Mouse (Mus musculus) forebrain, embryonic 12.5 days (tissue): ENCODE results near the gene Zfp882. TPM values are rescaled to one million over a fixed set of nuclear protein-coding genes. Genes with fewer than 3 reads are reported as not detected.
"Not testable (repeated sequence)": the region's sequence is repeated elsewhere in the genome, so short reads cannot be mapped to it uniquely, and the experiment has no call there.

Experiments used
- ATAC-seq: fragments of 200-750 bp; cut with Nextera tagmentation; 2 replicates; pipeline ENCODE4 v1.8.0; 2017; ENCODE audit warnings: moderate TSS enrichment; ENCODE audit not compliant: low FRiP score
- H3K27ac ChIP-seq: fragments of 300-500 bp; sonication (generic); 2 replicates; pipeline ENCODE4 v1.5.1; 2016; ENCODE audit warnings: mild to moderate bottlenecking
- H3K27me3 ChIP-seq: fragments of 300-500 bp; sonication (generic); 2 replicates; pipeline ENCODE4 v1.6.1; 2016; ENCODE audit warnings: mild to moderate bottlenecking
- H3K36me3 ChIP-seq: fragments of 300-500 bp; sonication (generic); replicated peaks from 2 replicates; pipeline ENCODE4 v1.6.1; 2016; ENCODE audit warnings: mild to moderate bottlenecking
- H3K4me1 ChIP-seq: fragments of 300-500 bp; sonication (generic); 2 replicates; pipeline ENCODE4 v1.6.1; 2016
- H3K4me2 ChIP-seq: fragments of 300-500 bp; sonication (generic); 2 replicates; pipeline ENCODE4 v1.6.1; 2016; ENCODE audit warnings: mild to moderate bottlenecking, moderate library complexity
- H3K4me3 ChIP-seq: fragments of 300-500 bp; sonication (generic); replicated peaks from 2 replicates; pipeline ENCODE4 v1.5.1; 2016; ENCODE audit warnings: mild to moderate bottlenecking
- H3K9ac ChIP-seq: fragments of 300-500 bp; sonication (generic); 2 replicates; pipeline ENCODE4 v1.6.1; 2016; ENCODE audit warnings: mild to moderate bottlenecking
- H3K9me3 ChIP-seq: fragments of 300-500 bp; sonication (generic); 2 replicates; pipeline ENCODE4 v1.6.1; 2016
- WGBS: fragments of 180-500 bp; shearing (Covaris S2); methylation state at CpG from one replicate; pipeline ENCODE4 v1.1.7; 2016; 5-methylcytosine and 5-hydroxymethylcytosine counted together
- polyA plus RNA-seq: library from polyadenylated mRNA; unstranded; fragments of >200 nt; fragmentation: Nextera tagmentation; extraction: Ambion mirVana; gene quantifications from 2 replicates; pipeline ENCODE4 v1.2.1, GENCODE M21; 2016

Gene Zfp882
- 13.0 and 15.0 TPM in 2 replicates for polyA plus RNA-seq

DNA sequence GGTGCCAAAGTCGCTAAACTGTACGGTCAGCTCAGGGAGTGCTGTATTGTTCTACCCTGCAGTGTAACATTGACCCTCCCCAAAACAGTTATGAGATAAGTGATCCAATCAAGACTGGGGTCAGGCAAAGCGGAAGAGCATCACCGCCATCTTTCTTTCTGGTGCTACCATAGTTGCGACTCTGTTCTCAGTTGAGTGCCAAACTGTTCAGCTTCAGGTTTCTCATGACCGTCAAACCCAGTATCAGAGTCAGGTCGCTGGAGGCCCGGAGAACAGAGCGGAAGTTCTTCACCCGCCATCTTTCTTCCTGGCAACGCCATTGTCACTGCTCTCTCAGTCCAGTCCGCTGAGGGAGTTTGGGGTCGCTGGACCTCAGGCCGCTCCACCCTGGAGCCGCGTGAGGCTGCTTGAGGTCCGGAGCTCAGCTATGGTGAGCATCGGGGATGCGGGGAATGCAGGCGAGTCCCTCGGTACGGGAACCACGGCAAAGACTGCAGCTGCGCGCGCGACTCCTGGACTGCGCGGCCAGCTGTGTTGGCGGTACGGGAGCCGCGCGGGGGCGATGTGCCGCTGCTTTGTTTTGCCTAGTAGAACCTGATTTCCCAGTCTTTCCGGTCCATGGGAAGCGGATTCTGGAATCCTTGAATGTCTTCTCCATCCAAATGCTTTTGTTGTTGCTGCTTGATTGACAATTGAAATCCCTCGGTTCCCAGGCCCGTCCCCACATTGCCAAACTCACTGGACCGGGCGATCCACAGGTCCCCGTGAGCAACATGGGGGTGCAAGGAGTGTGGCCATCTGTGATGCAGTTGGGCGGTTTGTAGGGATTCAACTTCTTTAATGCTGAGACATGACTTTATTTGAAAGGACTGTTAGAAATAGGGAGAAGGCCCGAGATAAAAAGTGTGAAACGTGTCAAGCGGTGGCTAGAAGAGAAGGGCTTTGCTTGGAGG, at the start of gene Zfp882, which contains the start of gene Zfp617:
Gene Zfp882 (plus strand): TSS at position 300 of the 953 bp plus-strand sequence.
Gene Zfp617 (plus strand): TSS at position 327 of the 953 bp plus-strand sequence.
- H3K4me3 ChIP-seq = peak within 1 kb of the TSS; percentile 62
- peak within 1 kb of the TSS; percentile 75 for H3K9ac ChIP-seq
- H3K4me2 ChIP-seq = peak within 1 kb of the TSS; percentile 58
- peaks cover 2% of the 10 kb centered on the region; the same call in 1 of the 2 replicates for H3K4me1 ChIP-seq
- H3K27ac ChIP-seq = peak within 1 kb of the TSS; percentile 97
- H3K9me3 ChIP-seq = no peaks in the 10 kb centered on the region
- peaks cover 3% of the 10 kb centered on the region for H3K36me3 ChIP-seq
- H3K27me3 ChIP-seq = 0 out of 2 replicates have a peak, but pooled peaks cover 5% of the 10 kb centered on the region
- peak; percentile 94 for ATAC-seq
- 5% methylated on average over 47 of the region's 47 CpGs for WGBS

DNA sequence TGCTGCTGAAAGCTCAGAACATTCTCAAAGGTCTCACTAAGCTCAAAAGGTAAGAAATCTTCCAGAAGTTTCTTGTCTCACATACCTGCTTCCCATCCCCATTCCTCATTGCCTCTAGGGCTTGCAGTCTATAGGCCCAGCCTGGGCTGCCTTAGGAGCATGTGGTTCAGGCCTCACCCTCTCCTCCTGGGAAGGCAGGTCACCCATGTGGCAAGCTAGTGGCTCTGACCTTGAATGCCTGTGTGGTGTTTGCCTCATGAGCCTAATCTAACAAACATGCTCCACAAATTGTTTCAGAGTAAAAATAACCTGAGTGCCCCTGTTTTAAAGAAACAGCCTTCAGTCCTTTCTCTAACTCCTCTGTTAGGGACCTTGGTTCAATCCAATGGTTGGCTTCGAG, 46.9 kb upstream of the Zfp882 start:
- H3K27me3 ChIP-seq, ATAC-seq, H3K9ac ChIP-seq, H3K27ac ChIP-seq, H3K9me3 ChIP-seq, H3K36me3 ChIP-seq, H3K4me1 ChIP-seq, H3K4me2 ChIP-seq, H3K4me3 ChIP-seq: not testable (repeated sequence)
- WGBS = 83% methylated on average over 1 of the region's 1 CpGs

DNA sequence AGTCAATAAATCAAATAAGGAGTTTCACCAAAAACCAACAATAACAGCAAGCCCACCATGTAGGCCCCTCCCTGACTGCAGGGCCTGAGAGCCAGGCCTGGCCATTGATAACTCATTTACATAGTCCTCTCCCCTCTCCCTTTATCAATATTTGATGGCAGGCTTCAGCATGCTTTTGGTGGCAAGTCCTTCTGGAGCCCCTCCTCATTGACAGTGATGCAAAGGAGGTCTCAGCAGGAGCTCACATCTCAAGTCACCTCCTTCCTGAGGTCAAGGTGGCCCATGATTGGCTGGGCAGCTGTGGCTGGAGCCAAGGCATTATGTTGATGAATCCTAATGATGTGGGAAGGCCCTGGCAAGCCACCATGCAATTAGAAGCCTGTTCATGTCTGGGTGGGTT, 46.4 kb upstream of the Zfp882 start:
- not testable (repeated sequence) for H3K27me3 ChIP-seq, H3K9ac ChIP-seq, H3K27ac ChIP-seq, H3K4me1 ChIP-seq, H3K4me3 ChIP-seq, H3K36me3 ChIP-seq, H3K4me2 ChIP-seq, H3K9me3 ChIP-seq, ATAC-seq

DNA sequence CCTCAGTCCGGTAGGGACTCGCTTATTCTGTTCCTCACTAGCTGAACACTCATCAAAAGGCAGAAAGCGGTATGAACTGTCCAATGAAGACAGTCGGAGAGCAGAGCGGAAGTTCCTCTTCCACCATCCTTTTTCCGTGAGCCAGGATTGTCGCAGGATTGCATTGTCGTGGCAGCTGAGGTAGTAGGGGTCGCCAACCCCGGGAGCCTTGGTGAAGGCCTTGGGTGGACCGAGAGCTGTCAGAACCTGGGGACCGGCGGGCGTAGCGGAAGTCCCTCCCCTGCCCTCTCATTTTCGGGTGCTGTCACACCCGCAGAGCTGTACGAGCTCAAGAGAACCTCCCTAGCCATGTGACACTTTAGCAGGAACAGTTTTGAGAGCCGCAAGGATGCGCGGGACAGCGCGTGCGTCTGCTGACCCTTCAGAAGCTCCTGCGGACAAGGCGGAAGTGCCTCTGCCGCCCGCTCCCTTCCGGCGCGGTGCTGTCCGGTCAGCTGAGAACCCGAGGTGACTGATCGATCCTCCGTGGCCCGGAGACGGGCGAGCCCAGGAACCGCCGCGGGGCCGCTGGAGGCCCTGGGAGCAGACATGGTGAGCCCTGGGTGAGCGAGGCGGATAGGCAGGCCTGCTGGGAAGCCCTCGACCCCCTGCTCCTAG, 26.7 kb upstream of the Zfp882 start, which contains the start of gene Zfp709:
Gene Zfp709 (plus strand): TSS at position 402 of the 657 bp plus-strand sequence.
- peak; percentile 88 for ATAC-seq
- H3K27me3 ChIP-seq = no peaks in the 10 kb centered on the region
- H3K4me1 ChIP-seq = peaks cover 6% of the 10 kb centered on the region; the same call in 1 of the 2 replicates
- peak within 1 kb of the TSS; percentile 82 for H3K4me2 ChIP-seq
- peak within 1 kb of the TSS; percentile 73 for H3K4me3 ChIP-seq
- peak within 1 kb of the TSS; percentile 78 for H3K9ac ChIP-seq
- 6% methylated on average over 45 of the region's 45 CpGs for WGBS
- peak within 1 kb of the TSS; percentile 78 for H3K27ac ChIP-seq
- H3K9me3 ChIP-seq = peaks cover 15% of the 10 kb centered on the region
- H3K36me3 ChIP-seq = peaks cover 18% of the 10 kb centered on the region

GRCm38 (mm10) chr8:71900666-71901065, 7.7 kb upstream of the Zfp882 start:
- H3K36me3 ChIP-seq, ATAC-seq, H3K9ac ChIP-seq, H3K9me3 ChIP-seq, H3K4me1 ChIP-seq, H3K27me3 ChIP-seq, H3K27ac ChIP-seq, H3K4me2 ChIP-seq, H3K4me3 ChIP-seq: not testable (repeated sequence)
- WGBS = 40% methylated on average over 11 of the region's 11 CpGs

DNA sequence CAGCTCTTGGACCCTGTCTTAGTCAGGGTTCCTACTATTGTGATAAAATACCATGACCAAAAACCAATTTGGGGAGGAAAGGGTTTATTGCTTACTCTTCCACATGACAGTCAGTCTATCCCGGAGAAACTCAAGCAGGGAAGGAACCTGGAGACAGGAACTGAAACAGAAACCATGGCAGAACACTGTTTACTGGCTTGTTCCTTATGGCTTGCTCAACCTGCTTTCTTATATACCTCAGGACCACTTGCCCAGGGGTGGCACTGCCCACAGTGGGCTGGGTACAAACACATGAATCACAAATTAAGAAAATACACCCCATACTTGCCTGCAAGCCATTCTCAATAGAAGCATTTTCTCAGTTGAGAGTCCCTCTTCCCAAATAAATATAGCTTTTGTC, 5.3 kb upstream of the Zfp882 start:
- not testable (repeated sequence) for H3K4me1 ChIP-seq, ATAC-seq, H3K9me3 ChIP-seq, H3K36me3 ChIP-seq, H3K27ac ChIP-seq, H3K27me3 ChIP-seq, H3K4me2 ChIP-seq, H3K9ac ChIP-seq, H3K4me3 ChIP-seq
- WGBS = 68% methylated on average over 1 of the region's 1 CpGs

DNA sequence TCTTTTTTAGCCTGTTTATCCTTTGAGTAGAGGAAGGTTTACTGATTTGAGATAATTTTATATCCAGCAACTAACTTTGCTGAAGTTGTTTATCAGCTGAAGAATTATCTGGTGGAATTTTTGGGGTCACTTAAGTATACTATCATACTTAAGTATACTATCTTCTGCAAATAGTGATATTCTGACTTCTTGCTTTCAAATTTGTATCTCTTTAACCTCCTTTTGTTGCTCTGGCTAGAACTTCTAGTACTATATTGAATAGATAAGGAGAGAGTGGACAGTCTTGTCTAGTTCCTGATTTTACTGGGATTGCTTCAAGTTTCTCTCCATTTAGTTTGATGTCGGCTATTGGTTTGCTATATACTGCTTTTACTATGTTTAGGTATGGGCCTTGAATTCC, 1.6 kb upstream of the Zfp882 start:
- H3K4me1 ChIP-seq = peaks cover 2% of the 10 kb centered on the region; the same call in 1 of the 2 replicates
- no peak for ATAC-seq
- no peak overlapping the region for H3K4me3 ChIP-seq
- H3K4me2 ChIP-seq = no peak overlapping the region
- H3K27ac ChIP-seq = no peak overlapping the region
- WGBS = 90% methylated on average over 1 of the region's 1 CpGs
- H3K27me3 ChIP-seq = 0 out of 2 replicates have a peak, but pooled peaks cover 5% of the 10 kb centered on the region
- H3K36me3 ChIP-seq = no peaks in the 10 kb centered on the region
- H3K9me3 ChIP-seq = no peaks in the 10 kb centered on the region
- H3K9ac ChIP-seq = no peak overlapping the region

- Histone ChIP-seq H3K9me3 (no peaks in the 10 kb centered on the region), H3K4me2 (peak overlapping the region; percentile 58), H3K9ac (no peak overlapping the region), H3K4me3 (peak overlapping the region; percentile 62), H3K27ac (peak overlapping the region; percentile 97), H3K27me3 (0 out of 2 replicates have a peak, but pooled peaks cover 5% of the 10 kb centered on the region), H3K36me3 (no peaks in the 10 kb centered on the region), H3K4me1 (peaks cover 2% of the 10 kb centered on the region; the same call in 1 of the 2 replicates)
- 96% methylated on average over 5 of the region's 5 CpGs for WGBS
- ATAC-seq = no peak
These were observed 580 bp upstream of the Zfp882 start for GRCm38 (mm10) chr8:71907798-71908257.

DNA sequence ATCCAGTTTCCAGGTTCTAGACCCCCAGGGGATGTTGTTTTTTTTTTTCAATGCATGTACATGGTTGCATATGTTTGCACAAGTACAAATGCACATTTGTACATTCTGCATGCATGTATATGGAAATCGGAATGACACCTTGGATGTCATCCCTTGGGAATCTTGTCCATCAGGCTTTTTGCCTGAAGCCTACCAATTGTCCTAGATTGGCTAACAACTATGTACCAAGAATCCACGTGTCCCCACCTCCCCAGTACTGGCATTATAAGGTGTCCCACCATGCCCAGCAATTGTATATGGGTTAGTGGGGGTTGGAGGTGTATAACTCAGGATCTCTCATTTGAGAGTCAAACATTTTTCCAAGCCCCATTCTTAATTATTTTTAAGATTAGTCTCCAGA, 3.9 kb downstream of the Zfp882 start:
- H3K4me1 ChIP-seq = peaks cover 2% of the 10 kb centered on the region; the same call in 1 of the 2 replicates
- no peak overlapping the region for H3K4me2 ChIP-seq
- no peaks in the 10 kb centered on the region for H3K9me3 ChIP-seq
- H3K9ac ChIP-seq = no peak overlapping the region
- no peak for ATAC-seq
- WGBS = 83% methylated on average over 2 of the region's 2 CpGs
- no peak overlapping the region for H3K4me3 ChIP-seq
- H3K27me3 ChIP-seq = no peaks in the 10 kb centered on the region
- no peak overlapping the region for H3K27ac ChIP-seq
- H3K36me3 ChIP-seq = peaks cover 33% of the 10 kb centered on the region

- Histone ChIP-seq H3K27ac (peak overlapping the region; percentile 98), H3K27me3 (no peaks in the 10 kb centered on the region), H3K4me3 (peak overlapping the region; percentile 76), H3K4me2 (peak overlapping the region; percentile 70), H3K9ac (peak overlapping the region; percentile 85), H3K4me1 (peaks cover 12% of the 10 kb centered on the region), H3K9me3 (no peaks in the 10 kb centered on the region), H3K36me3 (0 out of 2 replicates have a peak, but pooled peaks cover 14% of the 10 kb centered on the region)
- ATAC-seq = peak; percentile 99
- whole genome bisulfite sequencing = under 1% methylated on average over 50 of the region's 57 CpGs
These were observed 14.4 kb downstream of the Zfp882 start for GRCm38 (mm10) chr8:71922567-71923401.

GRCm38 (mm10) chr8:71925791-71926190, 17.4 kb downstream of the Zfp882 start:
- Histone ChIP-seq H3K4me2 (no peak overlapping the region), H3K27ac (no peak overlapping the region), H3K4me1 (peaks cover 12% of the 10 kb centered on the region), H3K4me3 (no peak overlapping the region), H3K27me3 (no peaks in the 10 kb centered on the region), H3K9ac (no peak overlapping the region), H3K9me3 (no peaks in the 10 kb centered on the region), H3K36me3 (peaks cover 27% of the 10 kb centered on the region)
- WGBS = 99% methylated on average over 5 of the region's 5 CpGs
- no peak for ATAC-seq
